Mouse (Mus musculus): ENCODE measurements around the gene Oprd1.

DNA sequence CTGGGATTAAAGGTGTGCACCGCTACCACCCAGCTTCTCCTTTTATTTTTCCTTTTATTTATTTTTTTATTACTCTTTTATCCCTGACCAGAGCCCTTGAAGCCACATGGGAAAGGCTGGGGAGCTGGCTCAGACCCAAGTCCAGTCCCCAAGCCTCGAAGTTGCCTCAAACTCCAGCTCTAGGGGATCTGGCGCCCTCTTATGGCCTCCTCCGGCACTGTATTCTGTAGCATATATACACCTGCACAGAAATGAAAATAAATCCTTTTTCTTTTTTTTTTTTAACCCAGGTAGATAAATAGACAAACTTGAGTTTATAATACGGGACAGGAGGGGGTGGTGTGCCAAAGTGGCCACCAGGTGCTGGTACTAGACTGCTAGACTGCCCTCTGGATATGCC lies 22.6 kb downstream of the Oprd1 start:
- TF ChIP-seq CTCF (IDR thresholded peaks at IDR 0.05; ENCODE audit: low read depth, low read length) (peak; percentile 68), POLR2A (IDR thresholded peaks at IDR 0.05; ENCODE audit: borderline replicate concordance, low read depth, low read length) (no peak)
